Mouse (Mus musculus): ENCODE data around the gene Trp53rkb. TPM values are rescaled to one million over a fixed set of nuclear protein-coding genes. Genes with fewer than 3 reads are reported as not detected.
A peak's percentile ranks its signal among the peaks of the same experiment; 100 is the strongest.
"Not testable (repeated sequence)": the region's sequence is repeated elsewhere in the genome, so short reads cannot be mapped to it uniquely, and the experiment has no call there.

Trp53rkb gene
- polyA plus RNA-seq, 1 experiment: 3.3 TPM

GRCm38 (mm10) chr2:166791738-166792137 is 593 bp upstream of the Trp53rkb start:
- peaks cover 12% of the 10 kb centered on the region for H3K4me1 ChIP-seq (ENCODE audit: control insufficient read depth, insufficient read depth, low read length)
- TF ChIP-seq CTCF (IDR thresholded peaks at IDR 0.05; ENCODE audit: low read depth, low read length) (peak; percentile 25; the same call in 1 of the 2 replicates), POLR2A (IDR thresholded peaks at IDR 0.05; ENCODE audit: borderline replicate concordance, low read depth, low read length) (no peak)
- H3K4me3 ChIP-seq (ENCODE audit: insufficient read depth, low read length): no peak overlapping the region
- H3K27ac ChIP-seq (ENCODE audit: insufficient read depth, low read depth, low read length): no peak overlapping the region

- H3K27ac ChIP-seq (ENCODE audit: insufficient read depth, low read depth, low read length): peak overlapping the region; percentile 54
- not testable (repeated sequence) for H3K4me1 ChIP-seq (ENCODE audit: control insufficient read depth, insufficient read depth, low read length)
- TF ChIP-seq POLR2A (IDR thresholded peaks at IDR 0.05; ENCODE audit: borderline replicate concordance, low read depth, low read length): 0 out of 2 replicates have a peak, but pooled peaks have one; percentile 6
- peak overlapping the region; percentile 81 for H3K4me3 ChIP-seq (ENCODE audit: insufficient read depth, low read length)
These were observed 1.3 kb downstream of the Trp53rkb start for GRCm38 (mm10) chr2:166793542-166794214.

GRCm38 (mm10) chr2:166799615-166800472 is 7.5 kb downstream of the Trp53rkb start:
- TF ChIP-seq POLR2A (IDR thresholded peaks at IDR 0.05; ENCODE audit: borderline replicate concordance, low read depth, low read length) (no peak), CTCF (IDR thresholded peaks at IDR 0.05; ENCODE audit: low read depth, low read length) (no peak)
- Histone ChIP-seq H3K27ac (ENCODE audit: insufficient read depth, low read depth, low read length) (no peak overlapping the region), H3K4me3 (ENCODE audit: insufficient read depth, low read length) (no peak overlapping the region), H3K4me1 (ENCODE audit: control insufficient read depth, insufficient read depth, low read length) (peaks cover 9% of the 10 kb centered on the region)

- no peak overlapping the region for H3K4me3 ChIP-seq (ENCODE audit: insufficient read depth, low read length)
- TF ChIP-seq CTCF (IDR thresholded peaks at IDR 0.05; ENCODE audit: low read depth, low read length) (no peak), POLR2A (IDR thresholded peaks at IDR 0.05; ENCODE audit: borderline replicate concordance, low read depth, low read length) (no peak)
- H3K4me1 ChIP-seq (ENCODE audit: control insufficient read depth, insufficient read depth, low read length): peaks cover 9% of the 10 kb centered on the region
- H3K27ac ChIP-seq (ENCODE audit: insufficient read depth, low read depth, low read length): no peak overlapping the region
These were observed 8.1 kb downstream of the Trp53rkb start for GRCm38 (mm10) chr2:166800473-166800857.

- H3K4me1 ChIP-seq (ENCODE audit: control insufficient read depth, insufficient read depth, low read length): peaks cover 7% of the 10 kb centered on the region
- no peak for TF ChIP-seq POLR2A (IDR thresholded peaks at IDR 0.05; ENCODE audit: borderline replicate concordance, low read depth, low read length)
- no peak for TF ChIP-seq CTCF (IDR thresholded peaks at IDR 0.05; ENCODE audit: low read depth, low read length)
- no peak overlapping the region for H3K4me3 ChIP-seq (ENCODE audit: insufficient read depth, low read length)
- no peak overlapping the region for H3K27ac ChIP-seq (ENCODE audit: insufficient read depth, low read depth, low read length)
These were observed 9.1 kb downstream of the Trp53rkb start for GRCm38 (mm10) chr2:166801436-166801835.

- no peak for TF ChIP-seq CTCF (IDR thresholded peaks at IDR 0.05; ENCODE audit: low read depth, low read length)
- TF ChIP-seq POLR2A (IDR thresholded peaks at IDR 0.05; ENCODE audit: borderline replicate concordance, low read depth, low read length): no peak
- Histone ChIP-seq H3K4me3 (ENCODE audit: insufficient read depth, low read length) (no peak overlapping the region), H3K27ac (ENCODE audit: insufficient read depth, low read depth, low read length) (no peak overlapping the region), H3K4me1 (ENCODE audit: control insufficient read depth, insufficient read depth, low read length) (peaks cover 15% of the 10 kb centered on the region)
These were observed 11.0 kb downstream of the Trp53rkb start for GRCm38 (mm10) chr2:166803298-166803697.

- Histone ChIP-seq H3K4me3 (ENCODE audit: insufficient read depth, low read length) (peak within 1 kb of the TSS; percentile 98), H3K27ac (ENCODE audit: insufficient read depth, low read depth, low read length) (peak within 1 kb of the TSS; percentile 77), H3K4me1 (ENCODE audit: control insufficient read depth, insufficient read depth, low read length) (peaks cover 26% of the 10 kb centered on the region)
- 0 out of 2 replicates have a peak, but pooled peaks have one; percentile 11 for TF ChIP-seq CTCF (IDR thresholded peaks at IDR 0.05; ENCODE audit: low read depth, low read length)
- 0 out of 2 replicates have a peak, but pooled peaks have one; percentile 18 for TF ChIP-seq POLR2A (IDR thresholded peaks at IDR 0.05; ENCODE audit: borderline replicate concordance, low read depth, low read length)
These were observed 13.2 kb downstream of the Trp53rkb start, which contains the start of gene Arfgef2 for GRCm38 (mm10) chr2:166805250-166806172. TSS of gene Arfgef2 (plus strand) at chr2:166805588.

- H3K27ac ChIP-seq (ENCODE audit: insufficient read depth, low read depth, low read length): peak overlapping the region; percentile 77; the same call in 1 of the 2 replicates
- H3K4me1 ChIP-seq (ENCODE audit: control insufficient read depth, insufficient read depth, low read length): peaks cover 23% of the 10 kb centered on the region
- H3K4me3 ChIP-seq (ENCODE audit: insufficient read depth, low read length): peak overlapping the region; percentile 98
These were observed 13.9 kb downstream of the Trp53rkb start for GRCm38 (mm10) chr2:166806173-166806705.

GRCm38 (mm10) chr2:166806813-166807212 is 14.5 kb downstream of the Trp53rkb start:
- Histone ChIP-seq H3K4me1 (ENCODE audit: control insufficient read depth, insufficient read depth, low read length) (peaks cover 19% of the 10 kb centered on the region), H3K27ac (ENCODE audit: insufficient read depth, low read depth, low read length) (no peak overlapping the region), H3K4me3 (ENCODE audit: insufficient read depth, low read length) (peak overlapping the region; percentile 98)
- TF ChIP-seq POLR2A (IDR thresholded peaks at IDR 0.05; ENCODE audit: borderline replicate concordance, low read depth, low read length) (no peak), CTCF (IDR thresholded peaks at IDR 0.05; ENCODE audit: low read depth, low read length) (no peak)

More at GRCm38 (mm10) chr2:166806173-166806705, 13.9 kb downstream of the Trp53rkb start:
- TF ChIP-seq POLR2A (IDR thresholded peaks at IDR 0.05; ENCODE audit: borderline replicate concordance, low read depth, low read length): no peak
- no peak for TF ChIP-seq CTCF (IDR thresholded peaks at IDR 0.05; ENCODE audit: low read depth, low read length)
